Mouse (Mus musculus) forebrain, embryonic 12.5 days (tissue): Measurements from ENCODE around the gene Cpxm1. TPM values are rescaled to one million over a fixed set of nuclear protein-coding genes. Genes with fewer than 3 reads are reported as not detected.

ENCODE experiments used
- ATAC-seq: fragments of 200-750 bp; cut with Nextera tagmentation; 2 replicates; pipeline ENCODE4 v1.8.0; 2017; ENCODE audit warnings: moderate TSS enrichment; ENCODE audit not compliant: low FRiP score
- H3K27ac ChIP-seq: fragments of 300-500 bp; sonication (generic); 2 replicates; pipeline ENCODE4 v1.5.1; 2016; ENCODE audit warnings: mild to moderate bottlenecking
- H3K27me3 ChIP-seq: fragments of 300-500 bp; sonication (generic); 2 replicates; pipeline ENCODE4 v1.6.1; 2016; ENCODE audit warnings: mild to moderate bottlenecking
- H3K36me3 ChIP-seq: fragments of 300-500 bp; sonication (generic); replicated peaks from 2 replicates; pipeline ENCODE4 v1.6.1; 2016; ENCODE audit warnings: mild to moderate bottlenecking
- H3K4me1 ChIP-seq: fragments of 300-500 bp; sonication (generic); 2 replicates; pipeline ENCODE4 v1.6.1; 2016
- H3K4me2 ChIP-seq: fragments of 300-500 bp; sonication (generic); 2 replicates; pipeline ENCODE4 v1.6.1; 2016; ENCODE audit warnings: mild to moderate bottlenecking, moderate library complexity
- H3K4me3 ChIP-seq: fragments of 300-500 bp; sonication (generic); replicated peaks from 2 replicates; pipeline ENCODE4 v1.5.1; 2016; ENCODE audit warnings: mild to moderate bottlenecking
- H3K9ac ChIP-seq: fragments of 300-500 bp; sonication (generic); 2 replicates; pipeline ENCODE4 v1.6.1; 2016; ENCODE audit warnings: mild to moderate bottlenecking
- H3K9me3 ChIP-seq: fragments of 300-500 bp; sonication (generic); 2 replicates; pipeline ENCODE4 v1.6.1; 2016
- WGBS: fragments of 180-500 bp; shearing (Covaris S2); methylation state at CpG from one replicate; pipeline ENCODE4 v1.1.7; 2016; 5-methylcytosine and 5-hydroxymethylcytosine counted together
- polyA plus RNA-seq: library from polyadenylated mRNA; unstranded; fragments of >200 nt; fragmentation: Nextera tagmentation; extraction: Ambion mirVana; gene quantifications from 2 replicates; pipeline ENCODE4 v1.2.1, GENCODE M21; 2016

Gene Cpxm1
- polyA plus RNA-seq, 1 experiment from 2014 or later, result 28.4 TPM

DNA sequence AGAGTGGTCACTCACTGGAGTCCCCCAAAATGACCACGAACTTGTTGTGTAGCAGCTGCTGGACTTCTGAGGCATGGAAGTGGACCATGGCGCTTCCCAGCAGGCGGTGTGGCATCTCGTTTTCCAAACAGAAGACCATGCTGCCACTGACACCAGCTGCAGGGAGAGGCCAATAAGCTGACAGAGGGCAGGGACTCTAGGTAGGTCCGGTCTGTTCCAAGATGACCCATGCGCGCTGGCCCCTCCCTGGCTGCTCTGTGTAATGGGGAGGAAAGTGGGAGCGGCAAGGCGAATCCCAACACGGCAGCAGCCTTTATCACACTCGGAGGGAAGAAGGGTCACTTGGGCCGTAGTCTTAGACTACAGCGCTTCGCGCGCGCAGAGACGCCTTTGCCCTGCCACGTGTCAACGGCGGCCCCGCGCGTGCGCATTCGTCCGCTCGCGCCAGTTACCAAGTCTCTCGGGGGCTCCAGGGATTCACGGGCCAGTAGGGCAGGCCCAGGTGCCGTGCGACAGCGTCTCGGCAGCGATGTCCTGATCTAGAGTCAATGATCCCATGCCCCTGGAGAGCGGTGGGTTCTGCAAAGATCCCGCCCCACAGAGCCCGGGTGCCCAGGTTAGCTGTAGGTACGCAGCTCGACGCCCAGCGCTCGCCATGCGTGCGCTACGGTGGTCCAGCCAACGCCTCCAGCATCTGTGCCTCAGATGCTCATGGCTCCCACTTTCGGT, 26.2 kb upstream of the Cpxm1 start:
- Histone ChIP-seq H3K4me3 (peak overlapping the region; percentile 72), H3K36me3 (peaks cover 21% of the 10 kb centered on the region), H3K27ac (peak overlapping the region; percentile 90), H3K4me2 (peak overlapping the region; percentile 84), H3K9ac (peak overlapping the region; percentile 89), H3K27me3 (no peaks in the 10 kb centered on the region), H3K9me3 (no peaks in the 10 kb centered on the region), H3K4me1 (peaks cover 31% of the 10 kb centered on the region)
- peak; percentile 79 for ATAC-seq
- WGBS, result 18% methylated on average over 49 of the region's 49 CpGs

DNA sequence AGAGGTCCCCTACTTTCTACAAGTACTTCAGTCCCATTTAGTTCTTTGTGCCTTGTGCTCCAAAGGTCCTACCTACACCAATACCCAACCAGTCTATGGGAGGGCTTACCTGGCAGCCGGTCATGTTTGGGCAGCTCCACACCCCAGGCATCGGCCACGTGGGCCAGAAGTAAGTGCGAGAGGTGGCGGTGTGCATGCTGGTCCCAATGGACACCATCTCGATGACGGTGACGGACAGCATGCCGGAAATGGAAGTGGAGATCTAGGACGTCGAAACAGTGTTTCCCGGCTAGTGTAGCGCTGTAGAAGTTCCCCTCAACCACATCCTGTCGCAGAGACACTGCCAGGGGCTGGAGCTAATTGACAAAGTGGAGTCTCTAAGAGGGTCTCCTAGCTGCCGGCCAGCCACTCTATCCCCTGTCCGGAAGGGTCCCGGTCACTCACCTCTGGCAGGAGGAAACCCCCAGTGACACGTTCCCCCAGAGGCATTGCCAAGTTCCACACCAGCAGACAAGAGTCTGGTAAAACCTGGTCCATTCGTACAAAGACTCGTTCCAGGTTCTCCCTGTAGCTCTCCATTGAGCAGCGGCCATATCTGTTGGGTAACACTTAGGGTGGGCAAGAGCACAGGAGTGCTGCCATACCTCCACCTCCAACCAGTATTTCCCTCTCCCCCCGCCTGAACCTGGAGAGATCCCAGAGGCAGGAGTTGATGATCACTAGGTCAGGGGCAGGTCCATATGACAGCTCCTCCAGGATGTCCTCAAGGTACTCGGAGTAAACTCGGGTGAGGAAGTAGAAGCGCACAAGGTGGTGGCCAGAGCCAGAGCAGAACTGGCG, 24.6 kb upstream of the Cpxm1 start:
- H3K9ac ChIP-seq, result no peak overlapping the region
- ATAC-seq, result no peak
- H3K36me3 ChIP-seq, result peaks cover 24% of the 10 kb centered on the region
- no peaks in the 10 kb centered on the region for H3K9me3 ChIP-seq
- no peak overlapping the region for H3K4me3 ChIP-seq
- H3K4me2 ChIP-seq, result no peak overlapping the region
- H3K27ac ChIP-seq, result no peak overlapping the region
- WGBS, result 95% methylated on average over 26 of the region's 26 CpGs
- H3K27me3 ChIP-seq, result no peaks in the 10 kb centered on the region
- H3K4me1 ChIP-seq, result peaks cover 31% of the 10 kb centered on the region

DNA sequence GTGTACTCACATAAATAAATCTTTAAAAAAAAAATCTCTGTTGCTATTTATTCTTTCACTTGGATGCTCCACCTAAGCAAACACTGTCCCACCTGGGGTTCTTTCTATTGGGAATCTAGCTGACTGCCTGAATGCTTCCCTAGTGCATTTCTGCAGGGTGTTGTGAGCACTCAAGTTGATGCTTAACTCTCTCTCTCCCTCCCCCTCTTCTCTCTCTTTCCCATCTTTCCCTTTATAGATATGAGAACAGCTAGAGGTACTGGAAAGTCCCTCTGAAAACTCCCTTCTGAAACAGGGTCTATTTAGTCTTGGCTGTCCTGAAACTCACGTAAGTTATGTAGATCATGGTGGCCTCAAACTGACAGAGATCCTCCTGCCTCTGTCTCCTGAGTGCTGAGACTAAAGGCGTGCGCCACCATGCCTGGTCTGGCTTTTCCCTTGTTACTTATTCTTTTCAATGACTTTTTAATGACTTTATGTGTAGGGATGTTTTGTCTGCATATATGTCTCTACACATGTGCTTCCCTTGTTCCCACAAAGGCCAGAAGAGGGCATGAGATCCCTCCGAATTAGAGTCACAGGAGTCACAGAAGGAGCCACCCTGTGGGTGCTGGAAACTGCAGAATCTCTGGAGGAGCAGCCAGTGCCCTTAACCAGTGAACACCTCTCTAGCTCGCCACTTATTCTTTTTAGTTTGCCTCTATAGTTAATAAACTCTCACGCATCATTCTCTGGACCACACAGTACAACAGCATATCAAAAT, 16.9 kb upstream of the Cpxm1 start:
- no peak overlapping the region for H3K4me3 ChIP-seq
- 0 out of 2 replicates have a peak, but pooled peaks cover 4% of the 10 kb centered on the region for H3K4me1 ChIP-seq
- no peaks in the 10 kb centered on the region for H3K9me3 ChIP-seq
- H3K27me3 ChIP-seq, result peaks cover 5% of the 10 kb centered on the region; the same call in 1 of the 2 replicates
- H3K27ac ChIP-seq, result no peak overlapping the region
- no peak for ATAC-seq
- H3K9ac ChIP-seq, result no peak overlapping the region
- no peak overlapping the region for H3K4me2 ChIP-seq
- peaks cover 10% of the 10 kb centered on the region for H3K36me3 ChIP-seq
- 79% methylated on average over 6 of the region's 6 CpGs for WGBS

DNA sequence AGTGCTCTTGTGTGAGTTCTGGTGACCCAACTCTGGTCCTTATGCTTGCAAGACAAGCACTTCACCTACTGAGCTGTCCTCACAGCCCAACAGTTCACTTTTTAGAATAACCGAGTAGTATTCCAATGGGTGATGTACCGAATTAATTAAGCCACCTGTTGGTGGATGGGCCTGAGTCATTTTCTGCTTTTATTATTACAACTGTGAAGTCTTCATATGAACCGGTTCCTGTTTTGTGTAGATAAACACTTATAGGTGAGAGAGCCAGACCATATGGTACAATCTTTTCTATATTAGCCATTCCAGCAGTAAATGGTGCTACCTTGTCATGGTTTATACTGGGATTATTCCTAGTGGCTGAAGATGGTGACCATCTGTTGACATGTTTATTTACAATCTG, 15.4 kb upstream of the Cpxm1 start:
- Histone ChIP-seq H3K9ac (no peak overlapping the region), H3K36me3 (no peaks in the 10 kb centered on the region), H3K4me2 (no peak overlapping the region), H3K27ac (no peak overlapping the region), H3K4me1 (peaks cover 11% of the 10 kb centered on the region; the same call in 1 of the 2 replicates), H3K9me3 (no peaks in the 10 kb centered on the region), H3K27me3 (peaks cover 10% of the 10 kb centered on the region), H3K4me3 (no peak overlapping the region)
- no peak for ATAC-seq
- WGBS, result 82% methylated on average over 3 of the region's 3 CpGs

DNA sequence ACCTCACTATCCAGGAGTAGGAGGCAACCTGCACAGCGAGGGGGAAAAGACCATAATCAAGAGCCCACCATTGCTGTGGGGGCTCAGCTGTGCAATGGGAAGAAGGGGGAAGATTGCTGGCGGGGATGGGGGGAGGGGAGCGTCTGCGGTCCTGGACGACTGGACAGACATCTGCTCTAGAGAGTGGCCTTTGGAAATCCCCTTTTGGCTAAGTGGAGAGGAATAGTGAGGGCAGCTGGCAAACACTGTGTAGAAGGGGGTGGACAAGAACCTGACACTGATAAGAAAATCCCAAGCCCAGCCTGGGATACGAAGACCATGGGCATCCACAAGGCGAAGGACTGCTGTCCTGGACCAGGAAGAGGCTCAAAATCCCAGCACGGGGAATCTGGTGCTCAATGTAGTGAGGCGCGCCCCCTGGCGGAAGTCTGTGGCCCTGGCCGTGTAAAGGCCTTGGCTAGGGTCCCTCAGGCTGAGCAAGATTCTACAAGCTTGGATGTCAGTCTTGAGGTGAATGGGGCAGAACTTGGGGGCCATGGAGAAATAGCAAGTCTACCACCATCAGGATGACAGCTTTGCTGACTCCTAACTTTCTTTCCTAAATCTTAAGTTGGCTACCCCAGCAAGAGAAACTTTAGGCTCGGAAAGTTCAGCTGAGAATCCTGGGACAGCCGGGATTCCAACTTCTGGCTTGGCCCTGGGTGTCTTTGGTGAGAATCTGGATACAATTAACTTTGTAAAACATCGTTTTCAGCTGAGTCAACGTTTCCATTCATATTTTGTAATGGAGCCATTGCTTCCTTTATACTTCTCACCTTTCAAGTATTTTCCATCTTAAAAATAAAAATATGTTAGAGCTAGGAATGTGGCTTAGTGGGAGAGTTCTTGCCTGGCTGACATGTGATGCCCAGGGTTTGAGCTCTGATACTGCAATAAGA, 14.5 kb upstream of the Cpxm1 start:
- no peaks in the 10 kb centered on the region for H3K36me3 ChIP-seq
- H3K27ac ChIP-seq, result no peak overlapping the region
- H3K9ac ChIP-seq, result no peak overlapping the region

DNA sequence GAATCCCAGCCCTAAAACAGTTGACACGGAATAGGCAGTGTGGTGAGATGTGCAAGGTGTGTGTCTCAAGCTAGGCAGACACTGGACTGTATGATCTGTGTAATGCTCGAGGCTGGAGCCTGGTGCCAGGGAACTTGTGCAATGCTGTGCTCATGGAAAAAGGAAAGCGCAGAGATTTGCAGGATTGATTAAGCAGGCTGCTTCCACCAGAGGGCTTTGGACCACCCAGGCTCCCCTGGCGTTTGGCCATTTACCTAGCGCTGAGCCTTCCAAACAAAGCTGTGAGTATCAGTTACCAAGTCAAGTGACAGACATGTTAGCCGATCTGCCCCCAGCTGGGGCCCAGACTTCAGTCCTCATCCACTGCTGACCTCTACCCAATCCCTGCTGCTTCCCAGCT, 10.8 kb upstream of the Cpxm1 start:
- Histone ChIP-seq H3K27ac (no peak overlapping the region), H3K9me3 (no peaks in the 10 kb centered on the region), H3K27me3 (peaks cover 25% of the 10 kb centered on the region), H3K4me1 (peaks cover 11% of the 10 kb centered on the region; the same call in 1 of the 2 replicates), H3K4me2 (no peak overlapping the region), H3K4me3 (no peak overlapping the region), H3K9ac (no peak overlapping the region), H3K36me3 (no peaks in the 10 kb centered on the region)
- WGBS, result 19% methylated on average over 6 of the region's 6 CpGs
- no peak for ATAC-seq

More for the DNA sequence above, 14.5 kb upstream of the Cpxm1 start:
- 38% methylated on average over 16 of the region's 16 CpGs for WGBS
- Histone ChIP-seq H3K27me3 (peaks cover 17% of the 10 kb centered on the region), H3K4me3 (no peak overlapping the region), H3K4me1 (peaks cover 11% of the 10 kb centered on the region; the same call in 1 of the 2 replicates), H3K9me3 (no peaks in the 10 kb centered on the region), H3K4me2 (no peak overlapping the region)
- peak; percentile 84; the same call in 1 of the 2 replicates for ATAC-seq

DNA sequence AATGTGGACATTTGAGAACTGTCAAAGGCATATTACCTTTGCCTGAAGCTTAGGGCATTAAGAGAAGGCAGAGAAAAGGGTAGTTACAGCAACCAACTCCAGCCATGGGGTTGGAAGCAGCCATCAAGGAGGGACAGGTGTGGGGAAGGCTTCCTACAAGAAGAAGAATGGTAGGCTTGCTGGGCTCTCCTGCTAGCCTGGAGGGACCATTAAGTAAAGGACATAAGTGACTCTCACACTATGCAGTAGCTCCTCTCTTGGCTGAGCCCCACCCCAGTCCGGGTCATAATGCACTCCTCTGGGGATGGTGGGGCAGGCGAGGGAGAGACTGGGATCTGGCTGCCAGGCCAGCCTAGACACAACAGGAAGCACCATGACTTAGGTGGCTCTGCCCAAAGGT, 8.8 kb upstream of the Cpxm1 start, which contains the start of gene Tmem239:
Gene Tmem239 (plus strand): TSS at position 301 of the 400 bp plus-strand sequence.
- H3K27me3 ChIP-seq, result peaks cover 29% of the 10 kb centered on the region
- no peaks in the 10 kb centered on the region for H3K36me3 ChIP-seq
- H3K27ac ChIP-seq, result no peak within 1 kb of the TSS
- no peak within 1 kb of the TSS for H3K9ac ChIP-seq
- 72% methylated on average over 2 of the region's 2 CpGs for WGBS
- no peak within 1 kb of the TSS for H3K4me3 ChIP-seq
- ATAC-seq, result no peak
- no peak within 1 kb of the TSS for H3K4me2 ChIP-seq
- no peaks in the 10 kb centered on the region for H3K9me3 ChIP-seq
- H3K4me1 ChIP-seq, result peaks cover 8% of the 10 kb centered on the region; the same call in 1 of the 2 replicates

DNA sequence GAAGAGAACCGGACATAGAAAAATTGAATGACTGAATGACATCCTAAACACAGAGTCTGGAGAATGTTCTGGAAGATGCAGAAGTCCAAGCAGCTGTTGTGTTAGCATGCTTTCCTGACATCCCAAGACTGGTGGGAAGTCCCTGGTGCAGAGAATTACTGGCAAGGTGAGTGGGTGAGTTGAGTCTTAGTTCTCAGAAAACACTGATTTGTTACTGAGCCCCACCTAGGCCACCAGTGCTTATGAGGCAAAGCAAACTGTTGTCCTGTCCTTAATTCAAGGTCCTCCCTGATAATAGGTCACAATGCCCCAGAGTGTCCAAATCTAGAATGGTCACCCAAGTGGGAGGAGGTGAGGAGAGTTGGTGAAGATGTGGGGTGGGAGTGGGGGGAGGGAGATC, 7.6 kb upstream of the Cpxm1 start, which contains the start of the genes Gm28372 and 1700020A23Rik:
Gene Gm28372 (plus strand): TSS at position 301 of the 400 bp plus-strand sequence.
Gene 1700020A23Rik (plus strand): TSS at position 321 of the 400 bp plus-strand sequence.
- no peak for ATAC-seq
- Histone ChIP-seq H3K4me1 (peaks cover 14% of the 10 kb centered on the region; the same call in 1 of the 2 replicates), H3K4me2 (no peak within 1 kb of the TSS), H3K27me3 (peaks cover 29% of the 10 kb centered on the region), H3K36me3 (no peaks in the 10 kb centered on the region), H3K9ac (no peak within 1 kb of the TSS), H3K4me3 (no peak within 1 kb of the TSS), H3K27ac (no peak within 1 kb of the TSS), H3K9me3 (no peaks in the 10 kb centered on the region)
- 90% methylated on average over 1 of the region's 1 CpGs for WGBS

DNA sequence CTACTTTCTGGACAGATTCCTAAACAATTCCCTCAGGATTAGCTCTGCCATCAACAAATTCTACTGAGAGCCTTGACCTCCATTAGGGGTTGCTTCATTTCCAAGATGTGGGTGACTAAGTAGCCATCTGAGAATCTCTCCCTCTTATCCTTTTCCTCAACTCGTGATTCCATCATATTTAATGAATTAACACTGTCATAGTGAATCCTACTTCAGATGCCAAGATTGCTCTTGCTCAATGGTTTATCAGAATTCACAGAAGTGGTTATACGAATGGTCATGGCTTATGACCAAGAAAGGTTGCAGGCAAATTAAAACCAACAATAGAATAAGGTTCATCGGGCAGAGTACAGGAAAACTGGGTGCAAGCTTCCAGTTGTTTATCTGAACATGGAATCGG, 4.5 kb upstream of the Cpxm1 start:
- Histone ChIP-seq H3K4me2 (no peak overlapping the region), H3K4me1 (peaks cover 22% of the 10 kb centered on the region), H3K27me3 (peaks cover 32% of the 10 kb centered on the region), H3K9ac (no peak overlapping the region), H3K4me3 (no peak overlapping the region), H3K27ac (no peak overlapping the region), H3K9me3 (no peaks in the 10 kb centered on the region), H3K36me3 (no peaks in the 10 kb centered on the region)
- 84% methylated on average over 4 of the region's 4 CpGs for WGBS
- no peak for ATAC-seq

DNA sequence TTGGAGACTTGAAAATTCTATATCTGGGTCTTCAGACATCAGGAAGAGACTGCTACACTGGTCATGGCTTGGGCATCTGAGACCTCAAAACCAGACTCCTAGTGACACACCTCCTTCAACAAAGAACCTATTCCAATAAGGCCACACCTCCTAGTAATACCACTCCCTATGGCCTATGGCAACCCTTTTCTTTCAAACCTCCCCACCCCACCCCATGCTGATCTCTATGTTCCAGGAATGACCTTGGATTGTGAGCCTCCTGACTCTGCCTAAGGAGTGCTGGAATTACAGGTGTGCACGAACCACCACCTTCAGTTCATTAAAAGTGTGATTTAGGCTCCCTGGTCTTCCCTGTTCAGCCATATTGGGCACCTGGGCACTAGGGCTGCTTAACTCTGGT, 2.7 kb upstream of the Cpxm1 start:
- no peak overlapping the region for H3K4me2 ChIP-seq
- peaks cover 28% of the 10 kb centered on the region for H3K4me1 ChIP-seq
- H3K9me3 ChIP-seq, result no peaks in the 10 kb centered on the region
- H3K27me3 ChIP-seq, result peaks cover 26% of the 10 kb centered on the region
- H3K27ac ChIP-seq, result no peak overlapping the region
- 97% methylated on average over 1 of the region's 1 CpGs for WGBS
- ATAC-seq, result no peak
- no peak overlapping the region for H3K4me3 ChIP-seq
- no peak overlapping the region for H3K9ac ChIP-seq
- H3K36me3 ChIP-seq, result no peaks in the 10 kb centered on the region

DNA sequence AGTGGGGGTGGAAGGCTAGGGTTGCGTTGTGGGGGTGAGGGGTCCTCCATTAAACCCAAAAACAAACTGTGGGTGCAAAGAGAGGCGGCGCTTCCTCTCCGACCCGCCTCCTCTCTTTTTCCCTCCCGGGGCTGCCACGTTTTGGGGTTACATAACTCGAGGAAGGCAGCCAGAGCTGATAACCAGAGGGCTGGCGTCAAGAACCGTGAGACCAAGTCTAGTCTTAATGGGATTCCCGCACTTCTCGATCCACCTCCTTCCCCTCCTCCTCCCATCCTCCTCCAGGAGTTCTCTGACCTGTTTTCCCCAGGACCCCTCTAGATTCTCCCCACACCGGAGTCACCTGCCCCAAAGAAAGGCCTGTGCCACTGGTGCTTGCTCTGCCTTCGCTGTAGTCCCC, 717 bp upstream of the Cpxm1 start:
- Histone ChIP-seq H3K27me3 (peaks cover 26% of the 10 kb centered on the region), H3K9me3 (no peaks in the 10 kb centered on the region), H3K27ac (no peak overlapping the region), H3K4me3 (peak overlapping the region; percentile 59), H3K4me2 (peak overlapping the region; percentile 98), H3K36me3 (0 out of 2 replicates have a peak, but pooled peaks cover 3% of the 10 kb centered on the region), H3K9ac (peak overlapping the region; percentile 65; the same call in 1 of the 2 replicates), H3K4me1 (peaks cover 28% of the 10 kb centered on the region)
- ATAC-seq, result no peak; the same call in 1 of the 2 replicates
- 15% methylated on average over 14 of the region's 14 CpGs for WGBS
